Comparison of ENCODE assay signal across 12 mouse cellular contexts in the genomic region with DNA sequence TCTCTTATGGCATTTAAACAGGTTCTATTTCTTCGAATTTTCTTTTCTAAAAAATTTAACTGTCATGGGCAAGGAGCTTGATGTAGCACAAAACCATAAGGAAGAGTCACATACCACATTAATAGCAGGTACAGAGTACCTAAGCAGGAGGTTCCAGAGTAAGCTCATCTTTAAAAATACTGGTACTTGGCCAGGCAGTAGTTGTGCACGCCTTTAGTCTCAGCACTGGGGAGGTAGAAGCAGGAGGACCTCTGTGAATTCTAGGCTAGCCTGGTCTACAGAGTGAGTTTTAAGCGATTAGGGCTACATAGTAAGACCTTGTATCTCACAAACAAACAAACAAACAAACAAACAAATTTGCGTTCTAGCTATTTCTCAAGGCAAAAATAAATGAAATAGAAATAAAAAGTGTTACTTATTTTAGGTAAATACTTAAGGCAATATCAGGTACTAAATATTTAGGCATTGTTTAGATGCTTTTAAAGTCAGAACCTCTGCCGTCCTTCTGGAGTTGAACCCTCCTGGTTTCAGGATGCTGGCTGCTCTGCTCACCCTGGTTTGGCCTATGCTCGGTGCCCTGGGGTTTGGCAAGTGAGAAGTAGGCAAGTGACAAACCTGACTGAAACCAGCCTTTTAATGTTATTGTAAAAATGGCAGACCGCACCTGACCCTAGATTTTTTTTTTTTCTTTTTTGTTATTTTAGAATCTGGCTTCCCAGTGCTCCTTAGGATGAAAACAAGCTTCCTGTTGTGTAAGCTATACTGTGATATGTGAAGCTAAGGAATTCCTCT.
"Had no signal": no experiment of that assay in that cellular context is flagged by ENCODE, and none has a peak within 500 bp of the region (broad histone marks: within the 10 kb centered on the region; RNA-seq: fewer than 3 reads in every experiment).

No protein-coding gene starts in this region.

- ATAC-seq: intestine, postnatal 0 days; liver, postnatal 0 days; midbrain, embryonic 16.5 days had no signal

- H3K4me2 ChIP-seq: liver, embryonic 13.5 days; midbrain, embryonic 12.5 days had no signal

- H3K4me1 ChIP-seq: liver, embryonic 13.5 days; megakaryocyte, embryonic 14.5 days had no signal

- H3K9me3 ChIP-seq: liver, embryonic 13.5 days; megakaryocyte, embryonic 14.5 days; midbrain, embryonic 12.5 days had no signal

- H3K27me3 ChIP-seq: liver, embryonic 13.5 days; megakaryocyte, embryonic 14.5 days; midbrain, embryonic 12.5 days had no signal

- H3K36me3 ChIP-seq: liver, embryonic 13.5 days; midbrain, embryonic 12.5 days had no signal

- H3K27ac ChIP-seq: liver, embryonic 13.5 days; macrophage; midbrain, embryonic 12.5 days had no signal

- H3K9ac ChIP-seq: liver, embryonic 13.5 days; liver, postnatal 0 days; midbrain, embryonic 12.5 days had no signal

- DNase-seq: kidney, adult 9 months; kidney, postnatal 14 days; left cerebral cortex, postnatal 4 days; liver; liver, embryonic 13.5 days; liver, postnatal 0 days; thymus, postnatal 4 days had no signal

- H3K4me3 ChIP-seq: liver, embryonic 13.5 days; megakaryocyte, embryonic 14.5 days; midbrain, embryonic 12.5 days had no signal
